Mouse (Mus musculus): ENCODE results near the gene Lbhd2.

Gene Lbhd2

GRCm38 (mm10) chr12:111430868-111431817, 24.5 kb downstream of the Lbhd2 start:
- DNase-seq (ENCODE audit: extremely low spot score, low spot score), result no peak

- no peak for DNase-seq (ENCODE audit: extremely low spot score, low spot score)
Measured at GRCm38 (mm10) chr12:111432097-111432496, 25.5 kb downstream of the Lbhd2 start.

GRCm38 (mm10) chr12:111432751-111433331, 26.2 kb downstream of the Lbhd2 start:
- DNase-seq (ENCODE audit: extremely low spot score, low spot score), result no peak

- DNase-seq (ENCODE audit: extremely low spot score, low spot score), result no peak
Measured at GRCm38 (mm10) chr12:111434164-111434744, 27.6 kb downstream of the Lbhd2 start.

GRCm38 (mm10) chr12:111434745-111435327, 28.2 kb downstream of the Lbhd2 start:
- no peak for DNase-seq (ENCODE audit: extremely low spot score, low spot score)

GRCm38 (mm10) chr12:111436170-111436569, 29.6 kb downstream of the Lbhd2 start:
- no peak for DNase-seq (ENCODE audit: extremely low spot score, low spot score)

GRCm38 (mm10) chr12:111436640-111437039, 30.0 kb downstream of the Lbhd2 start:
- no peak for DNase-seq (ENCODE audit: extremely low spot score, low spot score)

- no peak for DNase-seq (ENCODE audit: extremely low spot score, low spot score)
Measured at GRCm38 (mm10) chr12:111437222-111437900, 30.8 kb downstream of the Lbhd2 start.

GRCm38 (mm10) chr12:111438850-111439249, 32.2 kb downstream of the Lbhd2 start:
- no peak for DNase-seq (ENCODE audit: extremely low spot score, low spot score)

GRCm38 (mm10) chr12:111440701-111441373, 34.2 kb downstream of the Lbhd2 start:
- DNase-seq (ENCODE audit: extremely low spot score, low spot score), result no peak

- no peak for DNase-seq (ENCODE audit: extremely low spot score, low spot score)
Measured at GRCm38 (mm10) chr12:111441523-111441922, 34.9 kb downstream of the Lbhd2 start.

- peak; percentile 81 for DNase-seq (ENCODE audit: extremely low spot score, low spot score)
Measured at GRCm38 (mm10) chr12:111442309-111443010, 35.9 kb downstream of the Lbhd2 start, which contains the start of gene Tnfaip2. Gene Tnfaip2 (plus strand): TSS chr12:111442469.

- DNase-seq (ENCODE audit: extremely low spot score, low spot score), result no peak
Measured at GRCm38 (mm10) chr12:111443011-111443870, 36.6 kb downstream of the Lbhd2 start.

- DNase-seq (ENCODE audit: extremely low spot score, low spot score), result no peak
Measured at GRCm38 (mm10) chr12:111443921-111444831, 37.6 kb downstream of the Lbhd2 start.

GRCm38 (mm10) chr12:111445161-111445889, 38.7 kb downstream of the Lbhd2 start:
- peak; percentile 53 for DNase-seq (ENCODE audit: extremely low spot score, low spot score)

- DNase-seq (ENCODE audit: extremely low spot score, low spot score), result no peak
Measured at GRCm38 (mm10) chr12:111445890-111446613, 39.4 kb downstream of the Lbhd2 start.

GRCm38 (mm10) chr12:111446745-111447144, 40.1 kb downstream of the Lbhd2 start:
- no peak for DNase-seq (ENCODE audit: extremely low spot score, low spot score)

All from neural tube, embryonic 10.5 days (tissue).